Mouse (Mus musculus) heart, adult 2 months (tissue): ENCODE measurements around the gene Pdzd2.

ENCODE experiments used
- CTCF ChIP-seq: fragments of 200-600 bp; IDR thresholded peaks from 2 replicates; pipeline ENCODE4 v1.8.1; 2022; ENCODE audit warnings: antibody characterized with exemption, mild to moderate bottlenecking, moderate library complexity
- EP300 ChIP-seq: fragments of 200-500 bp; IDR thresholded peaks from 2 replicates; pipeline ENCODE4 v1.6.1; 2011; ENCODE audit warnings: low read depth, low read length, control low read depth; ENCODE audit not compliant: insufficient read depth
- POLR2A ChIP-seq: fragments of 200-500 bp; IDR thresholded peaks from 2 replicates; pipeline ENCODE4 v1.6.1; 2011; ENCODE audit warnings: mild to moderate bottlenecking, low read depth, low read length, control low read depth; ENCODE audit not compliant: insufficient read depth

GRCm38 (mm10) chr15:12501924-12502548 lies 237.7 kb downstream of the Pdzd2 start:
- TF ChIP-seq POLR2A = no peak
- no peak for TF ChIP-seq CTCF
- no peak for TF ChIP-seq EP300
